Mouse (Mus musculus) Patski (cell line): ENCODE results near the gene Tbp. TPM values are rescaled to one million over a fixed set of nuclear protein-coding genes. Genes with fewer than 3 reads are reported as not detected.
"Not testable (repeated sequence)": the region's sequence is repeated elsewhere in the genome, so short reads cannot be mapped to it uniquely, and the experiment has no call there.

Experiments
- ATAC-seq: fragments of 100-300 bp; one replicate; pipeline ENCODE4 v1.8.0; 2021
- CTCF ChIA-PET: fragments of 350-600 bp; sonication (Branson Sonifier 250); formaldehyde crosslinking; loops from one replicate; lab custom pipeline; 2022; ENCODE audit warnings: inconsistent platforms; lab: Charles Lee
- POLR2A ChIA-PET: fragments of 350-600 bp; sonication (Branson Sonifier 250); formaldehyde crosslinking; loops from one replicate; lab custom pipeline; 2022; ENCODE audit warnings: antibody characterized with exemption, inconsistent platforms; lab: Charles Lee
- DNase-seq: peaks from one replicate; pipeline ENCODE4 v3.0.0-alpha.2; 2011; ENCODE audit warnings: low read depth, low spot score
- H3K27me3 ChIP-seq: fragments of 371-371 bp; one replicate; pipeline ENCODE4 v1.5.1; 2021
- CTCF ChIP-seq: fragments of 100-300 bp; IDR thresholded peaks from one replicate; pipeline ENCODE4 v1.5.1; 2021
- in situ Hi-C: fragments of 300-500 bp; cut with MboI; formaldehyde crosslinking; loops from 3 replicates; pipeline ENCODE4 v1.11.1; 2018; ENCODE audit warnings: low pct_unique_long_range_greater_than_20kb, mixed read lengths
- polyA plus RNA-seq: library from polyadenylated mRNA; unstranded; gene quantifications from one replicate; pipeline ENCODE4 v1.2.3, GENCODE M21; 2021

Gene Tbp
- polyA plus RNA-seq, 1 experiment from 2014 or later, result 47.7 TPM

GRCm38 (mm10) chr17:15535943-15536342, 36.3 kb downstream of the Tbp start:
- no peak for TF ChIP-seq CTCF
- POLR2A ChIA-PET, result no interaction called here
- no peak for ATAC-seq
- H3K27me3 ChIP-seq, result peaks cover 22% of the 10 kb centered on the region
- in situ Hi-C loops, result no loop called here
- DNase-seq, result no peak
- CTCF ChIA-PET, result no interaction called here

- DNase-seq, result no peak
- H3K27me3 ChIP-seq, result peaks cover 22% of the 10 kb centered on the region
- ChIA-PET POLR2A (no interaction called here), CTCF (no interaction called here)
- TF ChIP-seq CTCF, result no peak
- in situ Hi-C loops, result no loop called here
- ATAC-seq, result no peak
These were observed 36.8 kb downstream of the Tbp start for GRCm38 (mm10) chr17:15536457-15536904.

DNA sequence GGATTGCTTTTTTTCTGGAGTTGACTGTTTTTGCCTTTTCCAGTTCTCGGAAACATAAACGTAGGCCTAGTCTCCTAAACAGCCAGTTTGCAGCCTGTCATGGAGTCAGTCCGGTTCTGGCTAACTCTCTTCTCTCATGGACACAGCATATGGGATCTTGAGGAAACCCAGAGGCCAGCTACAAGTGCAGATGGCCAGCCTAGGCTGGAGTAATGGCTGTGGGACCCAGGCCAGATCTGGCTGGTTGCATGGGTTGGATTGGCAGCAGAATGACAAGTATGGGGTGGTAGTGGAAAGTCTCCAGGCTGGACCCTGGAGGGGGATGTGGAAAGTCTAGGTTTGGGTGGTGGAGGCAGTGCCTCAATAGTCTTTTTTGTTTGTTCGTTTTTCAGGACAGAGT, 40.6 kb downstream of the Tbp start:
- CTCF ChIA-PET, result no interaction called here
- in situ Hi-C loops, result no loop called here
- POLR2A ChIA-PET, result no interaction called here

GRCm38 (mm10) chr17:15543868-15544267, 44.2 kb downstream of the Tbp start:
- ATAC-seq, DNase-seq, CTCF ChIA-PET, POLR2A ChIA-PET, H3K27me3 ChIP-seq, in situ Hi-C loops: not testable (repeated sequence)

More for the DNA sequence above, 40.6 kb downstream of the Tbp start:
- TF ChIP-seq CTCF, result no peak
- peaks cover 22% of the 10 kb centered on the region for H3K27me3 ChIP-seq
- DNase-seq (no peak), ATAC-seq (no peak)

GRCm38 (mm10) chr17:15546440-15546839, 46.8 kb downstream of the Tbp start:
- TF ChIP-seq CTCF, result no peak
- no peaks in the 10 kb centered on the region for H3K27me3 ChIP-seq
- DNase-seq (no peak), ATAC-seq (no peak)
- ChIA-PET POLR2A (interaction anchor here (0.6 kb wide), 1 partner anchor 19 kb away, joined by 3 read pairs; the partner anchor contains the start of gene Pdcd2), CTCF (no interaction called here)
- in situ Hi-C loops, result no loop called here

GRCm38 (mm10) chr17:15549713-15550112, 50.0 kb downstream of the Tbp start:
- POLR2A ChIA-PET, result interaction anchor here (1.1 kb wide), 1 partner anchor 15 kb away, joined by 3 read pairs; the partner anchor contains the start of gene Prdm9
- H3K27me3 ChIP-seq, result no peaks in the 10 kb centered on the region
- in situ Hi-C loops, result no loop called here
- ATAC-seq (no peak), DNase-seq (no peak)
- CTCF ChIA-PET, result interaction anchor here (1.2 to 1.4 kb wide), 2 partner anchors 13 to 20 kb away, joined by 3 to 4 read pairs; no protein-coding TSS in a partner anchor
- no peak for TF ChIP-seq CTCF

- in situ Hi-C loops, result no loop called here
- ChIA-PET CTCF (no interaction called here), POLR2A (no interaction called here)
- DNase-seq, result no peak
- no peak for TF ChIP-seq CTCF
- H3K27me3 ChIP-seq, result no peaks in the 10 kb centered on the region
- no peak for ATAC-seq
These were observed 60.3 kb downstream of the Tbp start for GRCm38 (mm10) chr17:15559946-15560345.

GRCm38 (mm10) chr17:15564014-15564927, 64.6 kb downstream of the Tbp start, which contains the start of gene Prdm9:
Gene Prdm9, minus strand, starts transcription at chr17:15564354.
- in situ Hi-C loops, result no loop called here
- CTCF ChIA-PET, result interaction anchor here (1.0 to 2.3 kb wide), 2 partner anchors 11 to 21 kb away, joined by 5 to 7 read pairs; no protein-coding TSS in a partner anchor
- POLR2A ChIA-PET, result interaction anchor here (0.9 to 2.0 kb wide), 3 partner anchors 15 to 37 kb away, joined by 3 to 6 read pairs (median 4); partner anchors contain the start of gene Pdcd2
- DNase-seq, result peak; percentile 93
- H3K27me3 ChIP-seq, result no peaks in the 10 kb centered on the region
- no peak for TF ChIP-seq CTCF
- peak; percentile 99 for ATAC-seq

DNA sequence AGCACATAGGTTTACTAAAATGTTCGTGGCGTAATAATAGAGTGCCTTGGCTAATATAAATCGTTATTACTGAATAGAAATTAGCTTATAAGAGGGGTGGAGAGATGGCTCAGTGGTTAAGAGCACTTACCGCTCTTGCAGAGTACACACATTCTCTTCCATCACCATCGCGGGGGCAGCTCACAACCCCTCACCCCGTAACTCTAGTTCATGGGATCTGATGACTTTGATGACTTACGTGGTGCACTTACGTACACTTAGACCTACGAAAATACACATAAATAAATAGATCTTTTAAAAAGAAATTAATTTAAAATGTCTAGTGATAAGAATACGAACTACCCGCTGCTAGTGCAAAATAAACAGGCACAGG, 65.2 kb downstream of the Tbp start:
- H3K27me3 ChIP-seq, result no peaks in the 10 kb centered on the region
- in situ Hi-C loops, result no loop called here
- CTCF ChIA-PET, result interaction anchor here (1.0 to 2.3 kb wide), 2 partner anchors 11 to 21 kb away, joined by 5 to 7 read pairs; no protein-coding TSS in a partner anchor
- TF ChIP-seq CTCF, result no peak
- POLR2A ChIA-PET, result interaction anchor here (0.9 to 2.0 kb wide), 2 partner anchors 16 to 35 kb away, joined by 3 to 6 read pairs; no protein-coding TSS in a partner anchor
- DNase-seq (no peak), ATAC-seq (no peak)

DNA sequence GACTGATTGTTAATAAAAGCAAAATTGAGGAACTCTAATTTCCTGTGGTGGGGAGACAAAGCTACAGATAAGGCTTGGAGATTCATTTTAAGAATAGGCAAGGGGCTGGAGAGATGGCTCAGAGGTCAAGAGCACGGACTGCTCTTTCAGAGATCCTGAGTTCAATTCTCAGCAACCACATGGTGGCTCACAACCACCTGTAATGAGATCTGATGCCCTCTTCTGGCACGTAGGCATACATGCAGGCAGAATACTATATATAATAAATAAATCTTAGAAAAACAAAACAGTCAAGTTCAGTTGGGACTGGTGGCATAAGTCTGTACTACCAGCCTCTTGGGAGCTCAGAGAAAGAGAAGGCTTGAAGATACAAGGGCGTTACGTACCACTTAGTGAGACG, 67.2 kb downstream of the Tbp start:
- ChIA-PET POLR2A (no interaction called here), CTCF (interaction anchor here (1.4 kb wide), 1 partner anchor 13 kb away, joined by 3 read pairs; no protein-coding TSS in a partner anchor)
- no peaks in the 10 kb centered on the region for H3K27me3 ChIP-seq
- DNase-seq (no peak), ATAC-seq (no peak)
- TF ChIP-seq CTCF, result no peak
- in situ Hi-C loops, result no loop called here
